Mouse (Mus musculus): ENCODE results near the gene Ctnna3.

The Ctnna3 gene

GRCm38 (mm10) chr10:63945534-63945933, 515.6 kb downstream of the Ctnna3 start:
- no peak for DNase-seq (ENCODE audit: low spot score)

GRCm38 (mm10) chr10:63947266-63947665, 517.4 kb downstream of the Ctnna3 start:
- DNase-seq (ENCODE audit: low spot score) = no peak

DNA sequence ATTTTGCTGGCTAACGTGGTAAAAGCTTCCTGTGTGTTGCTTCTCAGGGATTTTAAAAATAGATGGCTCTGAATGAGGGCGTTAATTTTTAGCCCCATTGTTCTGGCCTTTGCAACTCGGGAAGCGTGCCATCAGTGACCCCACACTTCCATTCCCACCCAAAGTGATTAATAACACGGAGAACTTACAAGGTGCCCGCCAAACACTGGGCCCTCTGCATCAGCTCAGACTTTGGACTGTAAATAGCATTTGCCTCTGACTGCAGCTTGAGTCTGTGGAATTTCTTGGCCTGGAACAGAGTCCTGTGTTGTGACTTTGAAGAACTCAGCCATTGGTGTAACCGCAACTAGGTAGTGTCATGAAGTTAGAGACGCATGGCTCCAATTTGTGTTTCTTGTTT, 521.0 kb downstream of the Ctnna3 start:
- no peak for DNase-seq (ENCODE audit: low spot score)

GRCm38 (mm10) chr10:63951481-63951880, 521.6 kb downstream of the Ctnna3 start:
- no peak for DNase-seq (ENCODE audit: low spot score)

- no peak for DNase-seq (ENCODE audit: low spot score)
Measured at GRCm38 (mm10) chr10:63954308-63954930, 524.5 kb downstream of the Ctnna3 start.

- no peak for DNase-seq (ENCODE audit: low spot score)
Measured at GRCm38 (mm10) chr10:63972300-63972699, 542.4 kb downstream of the Ctnna3 start.

GRCm38 (mm10) chr10:63978101-63978500, 548.2 kb downstream of the Ctnna3 start:
- DNase-seq (ENCODE audit: low spot score) = no peak

DNA sequence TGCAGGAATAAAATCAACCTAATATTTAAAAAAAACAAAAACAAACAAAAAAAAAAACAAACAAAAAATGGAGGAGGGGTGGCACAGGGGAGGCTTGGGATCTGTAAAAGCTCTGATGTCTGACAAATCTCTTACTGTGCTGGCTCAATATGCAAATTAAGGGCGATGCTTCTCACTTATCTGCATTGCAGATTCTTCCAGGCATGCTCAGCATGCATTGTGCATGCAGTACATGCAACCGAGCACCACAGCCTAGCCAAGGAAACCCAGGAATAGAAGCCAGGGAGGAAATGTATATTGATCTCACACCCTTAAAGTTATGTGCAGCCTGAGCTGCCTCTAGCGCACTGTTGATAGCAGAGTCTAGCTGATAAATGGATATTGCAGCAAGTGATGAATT, 548.6 kb downstream of the Ctnna3 start:
- no peak for DNase-seq (ENCODE audit: low spot score)

- DNase-seq (ENCODE audit: low spot score) = no peak
Measured at GRCm38 (mm10) chr10:63978969-63979368, 549.1 kb downstream of the Ctnna3 start.

DNA sequence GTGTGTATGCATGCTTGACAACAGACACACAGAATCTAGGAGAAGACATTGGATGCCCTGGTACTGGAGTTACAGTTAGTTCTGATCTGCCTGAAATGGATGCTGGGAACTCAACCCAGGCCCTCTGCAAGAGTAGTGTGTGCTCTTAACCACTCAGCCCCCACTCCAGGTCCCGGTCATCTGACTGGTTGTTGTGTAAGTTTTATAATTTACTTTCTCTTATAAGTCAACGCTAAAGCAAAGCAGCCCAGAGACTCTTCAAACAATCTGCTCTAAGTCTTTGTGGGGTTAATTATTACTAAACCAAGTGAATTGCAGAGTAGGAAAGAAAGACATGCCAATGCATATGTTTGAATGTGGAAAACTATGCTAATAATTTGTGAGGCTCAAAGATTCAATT, 549.5 kb downstream of the Ctnna3 start:
- DNase-seq (ENCODE audit: low spot score) = no peak

GRCm38 (mm10) chr10:63985576-63985975, 555.7 kb downstream of the Ctnna3 start:
- no peak for DNase-seq (ENCODE audit: low spot score)

GRCm38 (mm10) chr10:63994251-63994650, 564.4 kb downstream of the Ctnna3 start:
- DNase-seq (ENCODE audit: low spot score) = no peak

DNA sequence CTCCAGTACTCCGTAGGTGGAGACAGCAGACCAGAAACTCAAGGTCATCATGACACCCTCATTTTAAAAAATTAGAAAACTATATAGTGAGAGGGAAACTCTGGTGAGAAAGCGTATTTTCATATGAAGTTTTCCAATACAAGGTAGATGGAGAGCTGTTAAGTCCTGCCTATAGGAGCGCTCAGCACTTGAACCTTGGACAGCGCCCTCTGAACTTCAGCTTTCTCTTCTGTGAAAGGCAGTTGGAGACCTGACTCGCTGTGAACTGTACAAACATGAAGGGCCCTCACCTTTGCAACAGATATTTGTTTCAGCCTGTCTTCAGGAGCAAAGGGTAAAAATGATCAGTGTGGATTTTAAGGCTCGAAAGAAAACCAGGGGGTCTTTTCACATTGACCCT, 571.6 kb downstream of the Ctnna3 start:
- DNase-seq (ENCODE audit: low spot score) = no peak

GRCm38 (mm10) chr10:64001996-64002395, 572.1 kb downstream of the Ctnna3 start:
- DNase-seq (ENCODE audit: low spot score) = no peak

GRCm38 (mm10) chr10:64020347-64020746, 590.4 kb downstream of the Ctnna3 start:
- no peak for DNase-seq (ENCODE audit: low spot score)

- no peak for DNase-seq (ENCODE audit: low spot score)
Measured at GRCm38 (mm10) chr10:64023340-64023739, 593.4 kb downstream of the Ctnna3 start.

DNA sequence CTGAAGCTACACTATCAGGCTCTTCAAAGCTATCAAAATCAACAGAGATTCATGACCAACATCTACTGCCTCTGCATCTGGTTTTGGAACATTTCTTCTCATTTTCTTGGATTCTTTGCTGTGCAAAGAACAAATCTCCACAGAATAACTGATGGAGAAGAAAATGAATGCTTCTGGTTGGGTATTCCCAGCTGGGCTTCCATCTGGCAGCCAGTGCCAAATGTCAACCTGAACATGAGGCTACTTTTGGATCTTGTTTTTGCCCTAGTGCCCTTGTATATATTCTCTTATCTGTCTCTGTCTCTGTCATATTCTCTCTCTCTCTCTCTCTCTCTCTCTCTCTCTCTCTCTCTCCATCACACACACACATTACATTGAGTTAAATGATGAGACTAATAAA, 601.0 kb downstream of the Ctnna3 start:
- no peak for DNase-seq (ENCODE audit: low spot score)

DNA sequence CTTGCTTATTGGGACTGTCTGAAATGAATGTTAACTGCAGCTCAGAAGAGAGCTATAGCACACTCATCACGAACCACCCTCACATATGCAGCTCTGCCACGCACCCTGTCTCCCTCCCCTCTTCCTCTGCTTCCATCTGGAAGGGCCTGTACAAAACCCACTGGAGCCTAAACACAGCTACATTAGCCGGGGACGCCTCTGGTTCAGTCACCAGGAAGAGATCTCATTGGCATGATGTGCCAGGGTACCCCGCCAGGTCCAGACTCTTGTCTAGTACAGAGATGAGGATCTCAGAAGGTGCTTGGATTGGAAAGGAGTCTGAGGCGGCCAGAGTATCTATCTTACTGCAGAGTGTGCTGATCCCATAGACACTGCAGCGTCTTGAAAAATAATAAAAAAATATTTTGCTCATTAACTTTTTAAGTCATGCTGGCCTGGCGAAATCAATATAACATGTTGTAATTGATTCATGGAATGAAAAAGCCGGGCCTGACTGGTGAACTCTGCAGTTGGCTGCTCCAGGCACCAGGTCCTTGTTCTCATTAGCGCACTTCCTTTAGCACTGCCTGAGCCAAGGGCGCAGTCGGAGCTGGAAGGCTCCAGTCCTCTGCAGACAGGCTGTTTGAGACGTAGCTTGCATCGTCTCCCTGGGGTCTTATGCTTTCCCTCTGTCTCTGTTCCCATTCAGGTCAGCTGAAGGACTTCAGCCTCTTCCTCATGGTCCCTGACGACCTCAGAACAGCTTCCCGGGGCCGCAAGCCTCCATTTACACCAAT, 610.0 kb downstream of the Ctnna3 start:
- DNase-seq (ENCODE audit: low spot score) = no peak

- DNase-seq (ENCODE audit: low spot score) = no peak
Measured at GRCm38 (mm10) chr10:64041218-64041617, 611.3 kb downstream of the Ctnna3 start.

DNA sequence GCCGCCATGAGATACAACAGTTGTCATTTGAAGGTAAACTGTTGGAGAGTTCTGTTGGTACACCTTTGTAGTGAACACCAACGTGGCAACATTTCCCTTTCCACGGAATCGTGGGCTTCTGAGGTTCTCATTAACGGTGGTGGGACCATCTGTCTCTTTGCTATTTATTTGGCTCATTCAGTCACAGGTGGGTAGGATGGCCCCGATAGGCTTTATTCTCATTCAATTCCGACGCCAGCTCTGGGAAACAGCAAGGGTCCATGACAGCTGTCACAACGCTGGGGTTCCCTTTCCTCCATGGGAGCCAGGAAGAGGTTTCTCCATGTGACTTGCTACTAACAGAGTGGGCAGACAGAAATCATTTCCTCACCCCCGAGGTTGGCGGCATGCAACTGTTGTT, 612.0 kb downstream of the Ctnna3 start:
- DNase-seq (ENCODE audit: low spot score) = no peak

DNA sequence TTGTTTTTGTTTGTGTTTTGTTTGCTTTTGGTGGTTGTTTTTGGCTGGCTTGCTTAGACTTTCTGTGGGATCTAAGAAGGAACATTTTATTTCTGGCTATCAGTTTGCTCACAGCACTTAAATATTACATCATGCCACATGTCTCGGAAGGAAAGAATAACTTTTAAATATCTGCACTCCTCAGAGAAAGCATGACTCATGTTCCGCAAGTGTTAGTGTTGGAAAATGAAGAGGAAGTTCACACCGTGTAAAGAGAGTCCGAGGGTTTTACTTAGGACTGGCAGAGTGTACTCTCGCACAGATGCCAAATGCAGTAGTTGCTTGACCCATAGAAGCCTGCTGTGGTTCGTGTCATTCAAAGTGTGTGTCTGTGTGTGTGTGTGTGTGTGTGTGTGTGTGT, 619.3 kb downstream of the Ctnna3 start:
- no peak for DNase-seq (ENCODE audit: low spot score)

DNA sequence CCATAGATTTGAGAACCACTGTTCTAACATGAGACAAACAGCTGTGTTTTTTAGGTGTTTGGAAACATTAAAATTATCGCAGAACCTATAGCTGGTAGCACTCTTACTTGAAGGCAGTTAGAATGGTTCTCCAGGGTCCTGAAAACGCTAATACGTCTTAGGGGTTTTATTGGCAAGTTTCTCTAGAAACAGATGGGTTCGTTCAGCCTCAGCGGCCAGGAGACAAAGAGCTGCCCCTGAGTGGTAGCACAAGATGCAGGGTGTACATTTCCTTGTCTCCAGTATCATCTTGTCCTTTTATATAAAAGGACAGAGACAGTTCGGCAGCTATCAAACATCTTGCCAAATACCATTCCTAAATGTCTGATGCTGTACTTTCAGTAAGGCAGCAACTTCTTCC, 620.0 kb downstream of the Ctnna3 start:
- no peak for DNase-seq (ENCODE audit: low spot score)

DNA sequence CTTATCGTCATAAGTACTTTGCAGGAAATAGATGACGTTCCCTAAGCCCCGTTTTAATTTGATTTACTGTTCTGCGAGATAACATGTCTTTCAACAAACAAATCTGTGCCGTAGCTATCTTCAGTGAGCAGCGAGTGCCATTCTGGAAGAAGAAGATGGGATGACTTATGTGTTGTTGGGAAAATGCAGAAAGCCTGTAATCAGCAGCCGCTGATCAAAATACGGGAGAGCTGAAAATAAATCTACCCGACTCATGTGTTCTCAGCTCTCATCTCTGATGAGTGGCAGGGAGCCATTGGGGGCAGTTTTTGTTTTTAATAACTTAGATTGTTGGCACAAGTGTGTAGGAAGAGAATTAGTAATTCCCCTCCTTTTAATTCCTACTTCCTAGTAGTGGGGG, 633.8 kb downstream of the Ctnna3 start:
- no peak for DNase-seq (ENCODE audit: low spot score)

GRCm38 (mm10) chr10:64075944-64076343, 646.0 kb downstream of the Ctnna3 start:
- DNase-seq (ENCODE audit: low spot score) = no peak
